Mouse (Mus musculus) heart, adult 11 months (tissue): ENCODE measurements at regions not wholly inside any gene's neighbourhood (a gene's known extent, or its start where the extent isn't known, plus 50 kb on each side); places are given as distances from the start of the nearest gene placed in this dataset.
A peak's percentile ranks its signal among the peaks of the same experiment; 100 is the strongest.

Source experiments
- DNase-seq: peaks from one replicate; pipeline ENCODE4 v3.0.0; 2022

- DNase-seq = peak; percentile 45
Measured at GRCm38 (mm10) chr3:35102715-35103591, 452.7 kb downstream of the Sox2 start.

- peak; percentile 75 for DNase-seq
Measured at GRCm38 (mm10) chr3:35104884-35105283, 454.7 kb downstream of the Sox2 start.

- no peak for DNase-seq
Measured at GRCm38 (mm10) chr3:35106097-35106496, 455.9 kb downstream of the Sox2 start.

- peak; percentile 43 for DNase-seq
Measured at GRCm38 (mm10) chr3:35133477-35133876, 483.3 kb downstream of the Sox2 start.

- peak; percentile 79 for DNase-seq
Measured at GRCm38 (mm10) chr3:35141500-35142220, 491.5 kb downstream of the Sox2 start.

- DNase-seq = no peak
Measured at GRCm38 (mm10) chr3:35142683-35143082, 492.5 kb downstream of the Sox2 start.

GRCm38 (mm10) chr3:35145569-35145968, 495.4 kb downstream of the Sox2 start:
- no peak for DNase-seq

GRCm38 (mm10) chr3:35146681-35147080, 496.5 kb downstream of the Sox2 start:
- peak; percentile 45 for DNase-seq

GRCm38 (mm10) chr3:35149251-35149691, 499.1 kb downstream of the Sox2 start:
- peak; percentile 88 for DNase-seq

- peak; percentile 81 for DNase-seq
Measured at GRCm38 (mm10) chr3:35152191-35152590, 502.0 kb downstream of the Sox2 start.

GRCm38 (mm10) chr3:35154266-35154665, 504.1 kb downstream of the Sox2 start:
- DNase-seq = no peak

GRCm38 (mm10) chr3:35168676-35169075, 518.5 kb downstream of the Sox2 start:
- DNase-seq = no peak

- DNase-seq = no peak
Measured at GRCm38 (mm10) chr3:35178759-35179440, 528.7 kb downstream of the Sox2 start.

- no peak for DNase-seq
Measured at GRCm38 (mm10) chr3:35208526-35208925, 545.4 kb upstream of the Atp11b start.

GRCm38 (mm10) chr3:35219394-35219793, 534.5 kb upstream of the Atp11b start:
- peak; percentile 53 for DNase-seq

- DNase-seq = no peak
Measured at GRCm38 (mm10) chr3:35221183-35221582, 532.7 kb upstream of the Atp11b start.

- DNase-seq = peak; percentile 70
Measured at GRCm38 (mm10) chr3:35222251-35222650, 531.7 kb upstream of the Atp11b start.

GRCm38 (mm10) chr3:35225051-35225701, 528.7 kb upstream of the Atp11b start:
- DNase-seq = peak; percentile 84

- peak; percentile 66 for DNase-seq
Measured at GRCm38 (mm10) chr3:35225774-35226365, 528.0 kb upstream of the Atp11b start.

- DNase-seq = no peak
Measured at GRCm38 (mm10) chr3:35231158-35231928, 522.6 kb upstream of the Atp11b start.

- DNase-seq = no peak
Measured at GRCm38 (mm10) chr3:35232487-35232886, 521.4 kb upstream of the Atp11b start.

- DNase-seq = peak; percentile 54
Measured at GRCm38 (mm10) chr3:35235066-35235465, 518.8 kb upstream of the Atp11b start.
